Mouse (Mus musculus) cerebellum, adult 2 months (tissue): Measurements from ENCODE around the gene Ppp3ca. TPM values are rescaled to one million over a fixed set of nuclear protein-coding genes. Genes with fewer than 3 reads are reported as not detected.

Experiments used
- DNase-seq, 2 experiments: peaks; one replicate each; pipeline ENCODE4 v3.0.0; 2021
- H3K27ac ChIP-seq: fragments of 200-500 bp; 2 replicates; pipeline ENCODE4 v1.5.1; 2012; ENCODE audit warnings: low read length, control low read depth, inconsistent platforms; ENCODE audit not compliant: insufficient read depth
- H3K27me3 ChIP-seq: fragments of 200-500 bp; 2 replicates; pipeline ENCODE4 v1.6.1; 2012; ENCODE audit warnings: inconsistent platforms, mild to moderate bottlenecking, low read length, moderate library complexity; ENCODE audit not compliant: control insufficient read depth, insufficient read depth
- H3K4me1 ChIP-seq: fragments of 200-500 bp; 2 replicates; pipeline ENCODE4 v1.6.1; 2011; ENCODE audit warnings: low read length; ENCODE audit not compliant: control insufficient read depth, insufficient read depth
- H3K4me3 ChIP-seq: fragments of 200-500 bp; replicated peaks from 2 replicates; pipeline ENCODE3; 2011; ENCODE audit warnings: mild to moderate bottlenecking, low read depth, low read length, control low read depth; ENCODE audit not compliant: insufficient read depth
- CTCF ChIP-seq: fragments of 200-500 bp; IDR thresholded peaks from 2 replicates; pipeline ENCODE4 v1.5.1; 2011; ENCODE audit warnings: low read depth, mild to moderate bottlenecking, control low read depth, low read length, moderate library complexity, borderline replicate concordance; ENCODE audit not compliant: insufficient read depth
- POLR2A ChIP-seq: fragments of 200-500 bp; IDR thresholded peaks from 2 replicates; pipeline ENCODE4 v1.6.1; 2011; ENCODE audit warnings: low read length, control low read depth, borderline replicate concordance; ENCODE audit not compliant: insufficient read depth
- WGBS: fragments of 180-500 bp; shearing (Covaris S2); methylation state at CpG from one replicate; pipeline ENCODE4 v1.1.7; 2018; 5-methylcytosine and 5-hydroxymethylcytosine counted together
- polyA plus RNA-seq: library from polyadenylated mRNA; depleted of rRNA; stranded (reverse); fragments of >200 nt; gene quantifications from 2 replicates; pipeline ENCODE4 v1.2.3, GENCODE M21; 2012

The Ppp3ca gene
- polyA plus RNA-seq, 1 experiment: 334 TPM

- H3K4me3 ChIP-seq: no peak overlapping the region
- H3K27me3 ChIP-seq: no peaks in the 10 kb centered on the region
- peak in 1 of 2 experiments; percentile 68 for DNase-seq
- no peak for TF ChIP-seq POLR2A
- no peak for TF ChIP-seq CTCF
- H3K4me1 ChIP-seq: peaks cover 12% of the 10 kb centered on the region
- H3K27ac ChIP-seq: no peak overlapping the region
Observed at GRCm38 (mm10) chr3:136933071-136933470, 263.1 kb downstream of the Ppp3ca start.

GRCm38 (mm10) chr3:136940733-136941601, 271.0 kb downstream of the Ppp3ca start:
- no peak for DNase-seq
- Histone ChIP-seq H3K27ac (no peak overlapping the region), H3K27me3 (no peaks in the 10 kb centered on the region), H3K4me1 (peaks cover 2% of the 10 kb centered on the region; the same call in 1 of the 2 replicates), H3K4me3 (no peak overlapping the region)
- 48% methylated on average over 7 of the region's 7 CpGs for WGBS
- no peak for TF ChIP-seq CTCF
- no peak for TF ChIP-seq POLR2A

DNA sequence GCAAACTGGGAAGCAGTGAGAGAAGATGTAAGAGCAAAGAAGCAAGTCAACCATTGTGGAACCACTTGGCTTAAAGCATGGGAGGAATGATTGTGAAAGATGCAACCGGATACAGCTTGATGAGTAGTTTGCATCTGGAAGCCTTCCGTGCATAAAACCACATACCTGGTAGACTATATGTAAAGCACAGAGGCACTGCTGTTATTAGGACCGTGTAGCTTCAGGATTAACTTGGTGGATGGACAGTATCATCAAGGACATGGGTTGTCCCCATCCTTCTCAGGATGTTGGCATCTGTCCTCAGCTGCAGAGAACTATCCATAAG, 271.6 kb downstream of the Ppp3ca start:
- Histone ChIP-seq H3K4me1 (peaks cover 2% of the 10 kb centered on the region; the same call in 1 of the 2 replicates), H3K4me3 (no peak overlapping the region), H3K27me3 (no peaks in the 10 kb centered on the region), H3K27ac (no peak overlapping the region)
- DNase-seq: no peak
- 97% methylated on average over 3 of the region's 3 CpGs for WGBS
- no peak for TF ChIP-seq CTCF
- no peak for TF ChIP-seq POLR2A

- peaks cover 3% of the 10 kb centered on the region; the same call in 1 of the 2 replicates for H3K4me1 ChIP-seq
- TF ChIP-seq POLR2A: no peak
- no peak for TF ChIP-seq CTCF
- DNase-seq: peak in 1 of 2 experiments; percentile 31
- H3K27me3 ChIP-seq: no peaks in the 10 kb centered on the region
- WGBS: 63% methylated on average over 4 of the region's 4 CpGs
- no peak overlapping the region for H3K4me3 ChIP-seq
- H3K27ac ChIP-seq: no peak overlapping the region
Observed at GRCm38 (mm10) chr3:136945550-136945949, 275.6 kb downstream of the Ppp3ca start.

DNA sequence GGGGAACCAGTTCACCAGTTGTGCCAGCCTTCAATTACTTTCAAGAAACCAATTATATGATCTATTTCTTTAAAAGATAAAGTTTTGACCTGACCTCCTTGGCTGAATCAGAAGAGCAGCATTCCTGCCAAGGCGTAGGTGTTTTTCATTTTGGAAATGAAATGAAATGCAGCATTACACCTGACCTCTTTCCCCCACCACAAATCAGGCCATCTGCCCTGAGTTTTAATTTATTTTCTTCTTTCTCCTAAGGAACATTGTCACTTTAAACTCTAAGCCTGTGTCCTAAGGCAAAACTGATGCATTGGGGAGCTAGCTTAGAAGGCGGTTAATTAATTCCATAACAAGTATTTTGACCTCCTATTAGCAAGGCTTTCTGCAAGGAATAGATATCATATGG, 276.7 kb downstream of the Ppp3ca start:
- TF ChIP-seq POLR2A (no peak), CTCF (no peak)
- H3K27me3 ChIP-seq: no peaks in the 10 kb centered on the region
- WGBS: 71% methylated on average over 2 of the region's 2 CpGs
- peaks cover 3% of the 10 kb centered on the region; the same call in 1 of the 2 replicates for H3K4me1 ChIP-seq
- no peak overlapping the region; the same call in 1 of the 2 replicates for H3K27ac ChIP-seq
- DNase-seq: peak in 1 of 2 experiments; percentile 55
- H3K4me3 ChIP-seq: no peak overlapping the region

GRCm38 (mm10) chr3:136948142-136948541, 278.2 kb downstream of the Ppp3ca start:
- no peak for DNase-seq
- TF ChIP-seq POLR2A (no peak), CTCF (no peak)
- WGBS: over 99% methylated on average over 4 of the region's 4 CpGs
- no peak overlapping the region for H3K27ac ChIP-seq
- no peaks in the 10 kb centered on the region for H3K27me3 ChIP-seq
- peaks cover 3% of the 10 kb centered on the region; the same call in 1 of the 2 replicates for H3K4me1 ChIP-seq
- no peak overlapping the region for H3K4me3 ChIP-seq

DNA sequence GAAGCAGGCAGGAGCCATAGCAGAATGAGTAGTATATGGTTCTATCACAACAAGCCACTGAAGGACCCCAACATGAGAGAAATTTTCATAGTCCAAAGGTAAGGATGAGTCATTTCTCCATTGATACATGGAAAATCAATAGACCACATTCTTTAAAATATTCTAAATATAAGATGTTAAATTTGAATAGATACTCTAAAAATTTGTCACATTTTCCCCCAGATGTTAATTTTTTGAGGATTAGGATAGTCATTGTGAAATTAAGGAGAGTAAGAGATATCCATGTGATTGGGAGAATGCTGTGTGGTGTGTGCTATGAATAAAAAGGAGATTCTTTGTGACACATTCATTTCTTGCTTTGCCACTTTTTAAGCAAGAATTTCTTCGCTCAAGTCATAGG, 281.9 kb downstream of the Ppp3ca start:
- TF ChIP-seq POLR2A: no peak
- TF ChIP-seq CTCF: no peak
- Histone ChIP-seq H3K27me3 (no peaks in the 10 kb centered on the region), H3K4me3 (no peak overlapping the region), H3K27ac (no peak overlapping the region), H3K4me1 (peaks cover 2% of the 10 kb centered on the region; the same call in 1 of the 2 replicates)
- DNase-seq: no peak
- WGBS: 94% methylated on average over 1 of the region's 1 CpGs

GRCm38 (mm10) chr3:136952822-136953221, 282.9 kb downstream of the Ppp3ca start:
- Histone ChIP-seq H3K4me3 (no peak overlapping the region), H3K27ac (no peak overlapping the region), H3K27me3 (no peaks in the 10 kb centered on the region), H3K4me1 (no peaks in the 10 kb centered on the region)
- TF ChIP-seq POLR2A: no peak
- TF ChIP-seq CTCF: no peak
- DNase-seq: no peak
- WGBS: 80% methylated on average over 1 of the region's 1 CpGs
